Mouse (Mus musculus) heart, embryonic 15.5 days (tissue): ENCODE measurements around the gene Ralbp1. TPM values are rescaled to one million over a fixed set of nuclear protein-coding genes. Genes with fewer than 3 reads are reported as not detected.

Source experiments
- ATAC-seq: fragments of 200-750 bp; cut with Nextera tagmentation; replicated peaks from 2 replicates; pipeline ENCODE4 v1.8.0; 2017; ENCODE audit warnings: low read depth, moderate TSS enrichment; ENCODE audit not compliant: insufficient number of reproducible peaks, insufficient read depth, low FRiP score
- H3K27ac ChIP-seq: fragments of 300-500 bp; sonication (generic); 2 replicates; pipeline ENCODE4 v1.5.1; 2015; ENCODE audit warnings: mild to moderate bottlenecking, inconsistent platforms
- H3K27me3 ChIP-seq: fragments of 300-500 bp; sonication (generic); 2 replicates; pipeline ENCODE4 v1.6.1; 2015; ENCODE audit warnings: inconsistent platforms
- H3K36me3 ChIP-seq: fragments of 300-500 bp; sonication (generic); 2 replicates; pipeline ENCODE4 v1.6.1; 2015; ENCODE audit warnings: mild to moderate bottlenecking, inconsistent platforms
- H3K4me1 ChIP-seq: fragments of 300-500 bp; sonication (generic); replicated peaks from 2 replicates; pipeline ENCODE4 v1.6.1; 2015; ENCODE audit warnings: inconsistent platforms
- H3K4me2 ChIP-seq: fragments of 300-500 bp; sonication (generic); 2 replicates; pipeline ENCODE4 v1.6.1; 2015; ENCODE audit warnings: inconsistent platforms, mild to moderate bottlenecking, moderate library complexity
- H3K4me3 ChIP-seq: fragments of 300-500 bp; sonication (generic); 2 replicates; pipeline ENCODE4 v1.5.1; 2015; ENCODE audit warnings: mild to moderate bottlenecking, inconsistent platforms
- H3K9ac ChIP-seq: fragments of 300-500 bp; sonication (generic); 2 replicates; pipeline ENCODE4 v1.6.1; 2015; ENCODE audit warnings: mild to moderate bottlenecking, inconsistent platforms
- H3K9me3 ChIP-seq: fragments of 300-500 bp; sonication (generic); replicated peaks from 2 replicates; pipeline ENCODE4 v1.6.1; 2016; ENCODE audit warnings: inconsistent platforms
- WGBS: fragments of 180-500 bp; shearing (Covaris S2); methylation state at CpG from one replicate; pipeline ENCODE4 v1.1.7; 2015; ENCODE audit warnings: mixed read lengths; 5-methylcytosine and 5-hydroxymethylcytosine counted together
- polyA plus RNA-seq: library from polyadenylated mRNA; unstranded; fragments of >200 nt; fragmentation: Nextera tagmentation; extraction: Ambion mirVana; gene quantifications from 2 replicates; pipeline ENCODE4 v1.2.1, GENCODE M21; 2015

Gene Ralbp1
- polyA plus RNA-seq, 1 experiment from 2014 or later: 51.1 TPM

DNA sequence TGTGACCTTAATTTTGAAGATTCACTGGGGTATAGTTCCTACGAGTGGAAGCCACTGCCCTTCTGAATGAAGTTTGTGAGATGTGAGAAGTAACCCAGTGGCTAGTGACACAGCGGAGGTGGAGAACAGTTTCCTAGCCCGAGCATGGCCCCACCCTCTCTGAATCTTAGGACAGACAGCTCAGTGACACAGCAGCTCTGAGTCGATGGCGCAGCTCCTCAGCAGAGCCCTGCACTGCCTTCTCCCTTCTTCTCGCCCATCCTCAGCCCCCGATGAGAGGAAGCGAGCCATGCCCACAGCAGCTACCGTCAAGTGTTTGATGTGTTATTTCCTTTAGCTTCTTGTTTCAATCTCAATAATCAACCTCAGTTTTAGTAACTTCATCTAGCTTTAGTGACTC lies 59.3 kb downstream of the Ralbp1 start:
- no peak overlapping the region for H3K4me3 ChIP-seq
- no peaks in the 10 kb centered on the region for H3K27me3 ChIP-seq
- no peak for ATAC-seq
- H3K27ac ChIP-seq: no peak overlapping the region
- H3K4me2 ChIP-seq: no peak overlapping the region
- no peak overlapping the region for H3K9ac ChIP-seq
- WGBS: 70% methylated on average over 9 of the region's 9 CpGs
- no peaks in the 10 kb centered on the region for H3K4me1 ChIP-seq
- peaks cover 47% of the 10 kb centered on the region for H3K36me3 ChIP-seq
- H3K9me3 ChIP-seq: no peaks in the 10 kb centered on the region

DNA sequence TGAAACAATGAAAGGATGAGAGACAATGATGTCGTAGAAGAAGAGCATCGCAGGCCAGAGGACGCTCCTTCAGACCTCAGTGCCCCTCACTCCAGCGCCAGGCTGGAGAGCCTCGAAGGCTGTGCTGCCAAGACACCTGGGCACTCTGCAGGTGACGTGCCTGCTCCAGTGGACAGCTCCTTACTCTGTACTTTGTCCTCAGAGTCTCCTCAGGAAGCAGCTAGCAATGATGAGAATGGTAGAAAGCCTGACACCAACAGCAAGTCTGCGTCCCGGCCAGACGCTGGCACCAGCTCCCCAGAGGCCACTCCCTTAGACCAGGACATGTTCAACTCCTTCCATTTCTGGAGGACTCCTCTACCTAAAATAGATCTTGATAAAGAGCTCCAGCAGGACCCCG lies 61.4 kb downstream of the Ralbp1 start:
- no peak overlapping the region for H3K4me2 ChIP-seq
- peaks cover 9% of the 10 kb centered on the region for H3K4me1 ChIP-seq
- H3K9me3 ChIP-seq: no peaks in the 10 kb centered on the region
- H3K4me3 ChIP-seq: no peak overlapping the region
- WGBS: 79% methylated on average over 10 of the region's 10 CpGs
- peaks cover 30% of the 10 kb centered on the region; the same call in 1 of the 2 replicates for H3K36me3 ChIP-seq
- no peaks in the 10 kb centered on the region for H3K27me3 ChIP-seq
- ATAC-seq: no peak
- H3K27ac ChIP-seq: no peak overlapping the region
- H3K9ac ChIP-seq: no peak overlapping the region

GRCm38 (mm10) chr17:65822423-65822822 lies 63.2 kb downstream of the Ralbp1 start:
- Histone ChIP-seq H3K4me3 (no peak overlapping the region), H3K27me3 (no peaks in the 10 kb centered on the region), H3K9me3 (no peaks in the 10 kb centered on the region), H3K9ac (no peak overlapping the region), H3K4me2 (no peak overlapping the region), H3K4me1 (peaks cover 9% of the 10 kb centered on the region), H3K36me3 (peaks cover 26% of the 10 kb centered on the region; the same call in 1 of the 2 replicates), H3K27ac (no peak overlapping the region)
- ATAC-seq: no peak
- WGBS: 89% methylated on average over 5 of the region's 5 CpGs

- Histone ChIP-seq H3K4me1 (peaks cover 9% of the 10 kb centered on the region), H3K4me3 (no peak overlapping the region), H3K27ac (no peak overlapping the region), H3K9ac (no peak overlapping the region), H3K36me3 (peaks cover 42% of the 10 kb centered on the region), H3K27me3 (no peaks in the 10 kb centered on the region), H3K9me3 (no peaks in the 10 kb centered on the region), H3K4me2 (no peak overlapping the region)
- 51% methylated on average over 5 of the region's 5 CpGs for WGBS
- no peak for ATAC-seq
These were observed 65.4 kb downstream of the Ralbp1 start for GRCm38 (mm10) chr17:65820197-65820596.

DNA sequence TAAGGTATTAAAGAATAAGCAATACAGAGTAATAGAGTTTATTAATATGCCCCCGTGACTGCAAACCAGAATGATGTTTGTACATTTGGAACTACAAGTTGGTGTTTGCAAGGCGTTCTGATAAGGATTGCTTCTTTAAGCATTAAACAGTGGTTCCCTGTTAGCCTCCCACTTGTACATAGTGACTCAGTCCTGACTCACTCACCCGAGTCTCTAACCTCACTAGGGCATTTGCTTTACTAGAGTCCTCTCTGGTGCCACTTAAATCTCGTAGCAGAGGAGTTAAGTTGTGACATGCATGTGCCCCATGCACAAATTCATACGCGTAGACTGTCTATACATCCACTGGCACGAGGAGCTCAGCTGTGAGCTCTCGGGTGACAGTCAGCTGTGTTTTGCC lies 71.8 kb downstream of the Ralbp1 start:
- no peak overlapping the region for H3K4me2 ChIP-seq
- H3K4me3 ChIP-seq: no peak overlapping the region
- H3K9me3 ChIP-seq: no peaks in the 10 kb centered on the region
- peaks cover 74% of the 10 kb centered on the region for H3K36me3 ChIP-seq
- WGBS: 87% methylated on average over 8 of the region's 8 CpGs
- H3K9ac ChIP-seq: no peak overlapping the region
- no peak for ATAC-seq
- no peaks in the 10 kb centered on the region for H3K4me1 ChIP-seq
- no peak overlapping the region for H3K27ac ChIP-seq
- no peaks in the 10 kb centered on the region for H3K27me3 ChIP-seq

- no peak overlapping the region for H3K4me2 ChIP-seq
- no peak for ATAC-seq
- no peak overlapping the region for H3K27ac ChIP-seq
- no peaks in the 10 kb centered on the region for H3K9me3 ChIP-seq
- H3K9ac ChIP-seq: no peak overlapping the region
- no peak overlapping the region for H3K4me3 ChIP-seq
- no peaks in the 10 kb centered on the region for H3K27me3 ChIP-seq
- peaks cover 54% of the 10 kb centered on the region for H3K36me3 ChIP-seq
- WGBS: 80% methylated on average over 5 of the region's 5 CpGs
- H3K4me1 ChIP-seq: no peaks in the 10 kb centered on the region
These were observed 74.6 kb downstream of the Ralbp1 start for GRCm38 (mm10) chr17:65811032-65811431.

- Histone ChIP-seq H3K9me3 (no peaks in the 10 kb centered on the region), H3K4me3 (no peak overlapping the region), H3K27ac (no peak overlapping the region), H3K36me3 (peaks cover 22% of the 10 kb centered on the region), H3K27me3 (no peaks in the 10 kb centered on the region), H3K4me1 (0 out of 2 replicates have a peak, but pooled peaks cover 5% of the 10 kb centered on the region), H3K4me2 (no peak overlapping the region), H3K9ac (no peak overlapping the region)
- 80% methylated on average over 2 of the region's 2 CpGs for WGBS
- ATAC-seq: no peak
These were observed 79.2 kb downstream of the Ralbp1 start for GRCm38 (mm10) chr17:65806416-65806815.

DNA sequence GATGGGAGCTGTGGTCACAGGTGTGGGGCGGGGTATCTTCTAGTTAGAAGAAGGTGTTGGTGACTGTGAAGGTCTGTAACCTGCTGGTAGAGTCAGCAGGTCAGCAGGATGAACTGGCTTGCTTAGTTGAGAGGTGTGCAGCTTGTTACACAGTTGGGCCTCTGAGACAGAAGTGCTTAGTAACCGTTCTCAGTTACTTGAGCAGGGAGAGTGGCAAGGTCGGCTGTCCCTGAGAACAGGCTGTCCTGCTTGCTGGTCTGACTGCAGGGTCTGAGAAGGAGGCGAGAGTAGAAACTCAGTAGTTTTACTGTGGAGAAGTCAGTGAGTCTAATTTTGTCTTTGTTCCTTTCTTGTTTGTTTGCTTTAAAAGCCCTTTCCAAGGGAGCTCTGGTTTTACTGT lies 79.6 kb downstream of the Ralbp1 start:
- H3K9ac ChIP-seq: no peak overlapping the region
- H3K4me1 ChIP-seq: 0 out of 2 replicates have a peak, but pooled peaks cover 5% of the 10 kb centered on the region
- no peaks in the 10 kb centered on the region for H3K27me3 ChIP-seq
- H3K9me3 ChIP-seq: no peaks in the 10 kb centered on the region
- WGBS: 63% methylated on average over 4 of the region's 4 CpGs
- H3K27ac ChIP-seq: no peak overlapping the region
- no peak for ATAC-seq
- H3K4me3 ChIP-seq: no peak overlapping the region
- peaks cover 18% of the 10 kb centered on the region for H3K36me3 ChIP-seq
- H3K4me2 ChIP-seq: no peak overlapping the region

- Histone ChIP-seq H3K27me3 (no peaks in the 10 kb centered on the region), H3K9me3 (no peaks in the 10 kb centered on the region), H3K27ac (no peak overlapping the region), H3K4me1 (peaks cover 19% of the 10 kb centered on the region), H3K9ac (no peak overlapping the region), H3K4me3 (no peak overlapping the region), H3K4me2 (no peak overlapping the region), H3K36me3 (peaks cover 8% of the 10 kb centered on the region)
- 68% methylated on average over 4 of the region's 4 CpGs for WGBS
- no peak for ATAC-seq
These were observed 83.6 kb downstream of the Ralbp1 start for GRCm38 (mm10) chr17:65802026-65802425.

- Histone ChIP-seq H3K4me2 (no peak overlapping the region), H3K36me3 (peaks cover 8% of the 10 kb centered on the region), H3K9me3 (no peaks in the 10 kb centered on the region), H3K27me3 (no peaks in the 10 kb centered on the region), H3K4me1 (peaks cover 19% of the 10 kb centered on the region), H3K27ac (no peak overlapping the region), H3K4me3 (no peak overlapping the region), H3K9ac (no peak overlapping the region)
- no peak for ATAC-seq
- WGBS: 86% methylated on average over 6 of the region's 6 CpGs
These were observed 85.1 kb downstream of the Ralbp1 start for GRCm38 (mm10) chr17:65800451-65800850.

- Histone ChIP-seq H3K9me3 (no peaks in the 10 kb centered on the region), H3K4me2 (no peak overlapping the region), H3K27me3 (no peaks in the 10 kb centered on the region), H3K27ac (no peak overlapping the region), H3K36me3 (peaks cover 7% of the 10 kb centered on the region), H3K9ac (no peak overlapping the region), H3K4me1 (peaks cover 19% of the 10 kb centered on the region), H3K4me3 (no peak overlapping the region)
- ATAC-seq: no peak
- WGBS: 48% methylated on average over 1 of the region's 1 CpGs
These were observed 86.2 kb downstream of the Ralbp1 start for GRCm38 (mm10) chr17:65799353-65799752.

GRCm38 (mm10) chr17:65798446-65798845 lies 87.2 kb downstream of the Ralbp1 start:
- H3K9ac ChIP-seq: no peak overlapping the region
- no peaks in the 10 kb centered on the region for H3K9me3 ChIP-seq
- H3K4me3 ChIP-seq: no peak overlapping the region
- H3K36me3 ChIP-seq: peaks cover 6% of the 10 kb centered on the region; the same call in 1 of the 2 replicates
- H3K27me3 ChIP-seq: no peaks in the 10 kb centered on the region
- H3K4me2 ChIP-seq: no peak overlapping the region
- 45% methylated on average over 4 of the region's 4 CpGs for WGBS
- peaks cover 19% of the 10 kb centered on the region for H3K4me1 ChIP-seq
- ATAC-seq: no peak
- H3K27ac ChIP-seq: no peak overlapping the region
